ENCODE assay signal across 11 mouse cellular contexts in genomic region chr3:98084061-98084655, GRCm38 (mm10).
DNase-seq lines count a peak whose midpoint lies in the region; ATAC-seq and TF ChIP-seq lines count a peak whose summit lies in the region.
"Had no signal": no experiment of that assay in that cellular context is flagged by ENCODE, and none has a peak within 500 bp of the region (broad histone marks: within the 10 kb centered on the region; RNA-seq: fewer than 3 reads in every experiment).

No protein-coding gene starts in this region.

- no peaks in the 10 kb centered on the region for H3K36me3 ChIP-seq in hindbrain, embryonic 15.5 days
- no peaks in the 10 kb centered on the region for H3K36me3 ChIP-seq in neural tube, embryonic 14.5 days (ENCODE audit: control insufficient read depth, insufficient read depth, low read length)

- 59% methylated on average over 8 of the region's 8 CpGs for WGBS in hindbrain, embryonic 15.5 days
- 51% methylated on average over 8 of the region's 8 CpGs for WGBS in neural tube, embryonic 14.5 days
- WGBS in cerebellum, adult 2 months, result 79% methylated on average over 8 of the region's 8 CpGs

- H3K27me3 ChIP-seq in hindbrain, embryonic 15.5 days, result no peaks in the 10 kb centered on the region
- H3K27me3 ChIP-seq in neural tube, embryonic 14.5 days (ENCODE audit: control insufficient read depth, insufficient read depth, low read length), result no peaks in the 10 kb centered on the region
- H3K27me3 ChIP-seq in cerebellum, adult 2 months (ENCODE audit: control insufficient read depth, insufficient read depth, low read length), result no peaks in the 10 kb centered on the region

- TF ChIP-seq POLR2A in cerebellum, adult 2 months (IDR thresholded peaks at IDR 0.05; ENCODE audit: borderline replicate concordance, insufficient read depth, low read length), result no peak

- TF ChIP-seq CTCF in cerebellum, adult 2 months (IDR thresholded peaks at IDR 0.05; ENCODE audit: borderline replicate concordance, insufficient read depth, low read depth, low read length), result no peak

- 0 out of 2 replicates have a peak overlapping the region, but pooled peaks have one; percentile 21 for H3K27ac ChIP-seq in hindbrain, embryonic 15.5 days (replicated peaks)
- peak overlapping the region; percentile 11; the same call in 1 of the 2 replicates for H3K27ac ChIP-seq in neural tube, embryonic 14.5 days (ENCODE audit: low read depth, low read length)
- no peak overlapping the region for H3K27ac ChIP-seq in cerebellum, adult 2 months (ENCODE audit: insufficient read depth, low read length)

- no peak overlapping the region for H3K4me3 ChIP-seq in hindbrain, embryonic 15.5 days
- H3K4me3 ChIP-seq in neural tube, embryonic 14.5 days (ENCODE audit: low read depth, low read length), result no peak overlapping the region
- H3K4me3 ChIP-seq in cerebellum, adult 2 months (replicated peaks; ENCODE audit: insufficient read depth, low read depth, low read length), result no peak overlapping the region

- peak; percentile 41 for DNase-seq in lung, postnatal 36 days
- no peak for DNase-seq in lung, adult 18-20 months
- no peak for DNase-seq in cerebellum, adult 2 months
- no peak for DNase-seq in adrenal gland, postnatal 4 days (ENCODE audit: low spot score in 2 of 2)
- DNase-seq in left cerebral cortex, adult 8-10 months (ENCODE audit: low spot score in 2 of 2), result no peak
- DNase-seq: left cerebral cortex, postnatal 4 days; midbrain, embryonic 14.5 days had no signal

- no peaks in the 10 kb centered on the region for H3K9me3 ChIP-seq in hindbrain, embryonic 15.5 days
- no peaks in the 10 kb centered on the region for H3K9me3 ChIP-seq in neural tube, embryonic 14.5 days (ENCODE audit: control insufficient read depth, low read length)

- peaks cover 16% of the 10 kb centered on the region for H3K4me1 ChIP-seq in hindbrain, embryonic 15.5 days (replicated peaks)
- peaks cover 18% of the 10 kb centered on the region for H3K4me1 ChIP-seq in neural tube, embryonic 14.5 days (ENCODE audit: control insufficient read depth, insufficient read depth, low read length)
- H3K4me1 ChIP-seq in cerebellum, adult 2 months (ENCODE audit: control insufficient read depth, insufficient read depth, low read length), result no peaks in the 10 kb centered on the region; the same call in 1 of the 2 replicates

- H3K4me2 ChIP-seq in hindbrain, embryonic 15.5 days, result no peak overlapping the region
- H3K4me2 ChIP-seq in neural tube, embryonic 14.5 days (ENCODE audit: low read depth, low read length), result no peak overlapping the region

- peak; percentile 47 for ATAC-seq in activated CD4-positive, CD25-positive, alpha-beta regulatory T cell, adult 4 months
- ATAC-seq in hindbrain, embryonic 15.5 days (ENCODE audit: low FRiP score, low read depth), result peak; percentile 14; the same call in 1 of the 2 replicates
- ATAC-seq in neural tube, embryonic 14.5 days (ENCODE audit: low read depth), result peak; percentile 62; the same call in 1 of the 2 replicates
- ATAC-seq: intestine, embryonic 16.5 days had no signal

- no peak overlapping the region for H3K9ac ChIP-seq in hindbrain, embryonic 15.5 days
- H3K9ac ChIP-seq in neural tube, embryonic 14.5 days (replicated peaks; ENCODE audit: low read depth, low read length), result no peak overlapping the region
